Mouse (Mus musculus) lung, adult 2 months (tissue): ENCODE measurements around the gene Hist1h2ad.

Source experiments
- CTCF ChIP-seq: fragments of 200-500 bp; IDR thresholded peaks from 2 replicates; pipeline ENCODE4 v1.5.1; 2011; ENCODE audit warnings: mild to moderate bottlenecking, low read length, control low read depth; ENCODE audit not compliant: insufficient read depth
- POLR2A ChIP-seq: fragments of 200-500 bp; IDR thresholded peaks from 2 replicates; pipeline ENCODE4 v1.6.1; 2011; ENCODE audit warnings: low read depth, mild to moderate bottlenecking, control low read depth, low read length, borderline replicate concordance; ENCODE audit errors: extremely low read depth

DNA sequence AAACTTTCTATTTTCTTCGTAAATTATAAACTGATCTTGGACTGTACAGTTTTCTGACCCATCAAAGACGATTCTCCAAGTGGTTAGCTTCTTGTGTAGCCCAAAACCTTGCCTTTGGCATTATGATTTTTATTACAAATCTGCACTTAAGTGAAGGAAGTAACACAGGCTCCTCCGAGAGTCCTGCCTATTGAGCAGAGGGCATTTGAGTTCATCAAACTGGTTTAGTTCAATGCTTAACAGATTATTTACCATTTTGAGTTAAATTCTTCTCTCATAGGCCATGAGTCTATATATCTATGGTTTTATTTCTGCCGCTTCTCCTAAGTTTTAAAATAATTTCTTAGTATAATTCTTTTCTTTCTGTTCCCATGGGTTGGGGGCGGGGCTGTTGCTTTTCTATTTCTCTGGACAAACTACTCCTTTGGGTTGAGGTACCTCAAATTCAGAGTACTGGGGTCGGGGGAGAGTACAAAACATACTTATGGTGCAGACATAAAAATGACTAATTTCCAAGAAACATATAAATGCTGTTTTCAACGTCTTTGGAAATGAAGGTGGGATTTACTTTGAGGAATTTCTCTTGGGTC is 48.8 kb downstream of the Hist1h2ad start:
- TF ChIP-seq CTCF (no peak), POLR2A (no peak)
